Mouse (Mus musculus) myocyte (in vitro differentiated cells): ENCODE measurements at regions not wholly inside any gene's neighbourhood (a gene's known extent, or its start where the extent isn't known, plus 50 kb on each side); places are given as distances from the start of the nearest gene placed in this dataset.

Source experiments
- MYOD1 ChIP-seq, 3 experiments: IDR thresholded peaks; one replicate each; pipeline ENCODE4 v1.6.1; 2011; ENCODE audit warnings: control low read depth in 2 of 3, low read depth in 2 of 3, mild to moderate bottlenecking in 2 of 3, moderate library complexity in 1 of 3; ENCODE audit not compliant: insufficient read length in 2 of 3, control insufficient read depth in 1 of 3
- MYOG ChIP-seq, 3 experiments: IDR thresholded peaks; one replicate each; pipeline ENCODE4 v1.6.1; 2011; ENCODE audit warnings: control low read depth in 2 of 3, low read depth in 2 of 3, mild to moderate bottlenecking in 2 of 3; ENCODE audit not compliant: insufficient read length in 2 of 3, control insufficient read depth in 1 of 3, insufficient read depth in 1 of 3
- POLR2A ChIP-seq: IDR thresholded peaks from one replicate; pipeline ENCODE4 v1.6.1; 2011; ENCODE audit warnings: low read depth, mild to moderate bottlenecking, control low read depth, moderate library complexity; ENCODE audit not compliant: insufficient read length
- POLR2AphosphoS2 ChIP-seq: IDR thresholded peaks from one replicate; pipeline ENCODE4 v1.6.1; 2011; ENCODE audit warnings: low read depth, control low read depth; ENCODE audit not compliant: insufficient read length
- TCF12 ChIP-seq: IDR thresholded peaks from one replicate; pipeline ENCODE4 v1.6.1; 2011; ENCODE audit warnings: mild to moderate bottlenecking, control low read depth; ENCODE audit not compliant: poor library complexity, insufficient read depth, severe bottlenecking
- USF1 ChIP-seq: IDR thresholded peaks from one replicate; pipeline ENCODE4 v1.6.1; 2011; ENCODE audit warnings: low read depth, mild to moderate bottlenecking, control low read depth, moderate library complexity

DNA sequence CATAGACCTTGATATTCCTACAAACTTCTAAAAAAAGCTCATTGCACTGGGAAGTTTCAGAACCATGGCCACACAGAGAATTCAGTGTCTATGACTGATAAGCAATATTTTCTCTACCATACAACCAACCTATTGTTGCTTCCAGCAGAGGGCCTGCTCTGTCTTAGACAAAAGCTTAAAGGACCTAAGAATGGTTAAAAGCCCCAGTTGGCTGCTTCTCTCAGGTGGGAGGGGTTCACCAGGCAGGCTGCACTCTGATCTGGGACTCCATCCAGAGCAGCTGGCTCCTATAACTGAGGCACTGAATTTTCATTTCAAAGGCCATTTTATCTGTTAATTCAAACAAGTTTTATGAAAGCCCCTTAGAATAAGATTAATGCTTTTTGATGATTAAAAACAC, 82.1 kb upstream of the Impad1 start:
- TF ChIP-seq POLR2A (no peak), MYOD1 (IDR thresholded peaks at IDR 0.05; ENCODE audit: control insufficient read depth in 1 of 3, insufficient read length in 2 of 3, low read depth in 2 of 3) (no peak), USF1 (no peak), MYOG (IDR thresholded peaks at IDR 0.05; ENCODE audit: control insufficient read depth in 1 of 3, insufficient read depth in 1 of 3, insufficient read length in 2 of 3, low read depth in 2 of 3) (no peak), TCF12 (no peak), POLR2AphosphoS2 (no peak)
